Mouse (Mus musculus): Measurements from ENCODE around the gene Creb3l2.

DNA sequence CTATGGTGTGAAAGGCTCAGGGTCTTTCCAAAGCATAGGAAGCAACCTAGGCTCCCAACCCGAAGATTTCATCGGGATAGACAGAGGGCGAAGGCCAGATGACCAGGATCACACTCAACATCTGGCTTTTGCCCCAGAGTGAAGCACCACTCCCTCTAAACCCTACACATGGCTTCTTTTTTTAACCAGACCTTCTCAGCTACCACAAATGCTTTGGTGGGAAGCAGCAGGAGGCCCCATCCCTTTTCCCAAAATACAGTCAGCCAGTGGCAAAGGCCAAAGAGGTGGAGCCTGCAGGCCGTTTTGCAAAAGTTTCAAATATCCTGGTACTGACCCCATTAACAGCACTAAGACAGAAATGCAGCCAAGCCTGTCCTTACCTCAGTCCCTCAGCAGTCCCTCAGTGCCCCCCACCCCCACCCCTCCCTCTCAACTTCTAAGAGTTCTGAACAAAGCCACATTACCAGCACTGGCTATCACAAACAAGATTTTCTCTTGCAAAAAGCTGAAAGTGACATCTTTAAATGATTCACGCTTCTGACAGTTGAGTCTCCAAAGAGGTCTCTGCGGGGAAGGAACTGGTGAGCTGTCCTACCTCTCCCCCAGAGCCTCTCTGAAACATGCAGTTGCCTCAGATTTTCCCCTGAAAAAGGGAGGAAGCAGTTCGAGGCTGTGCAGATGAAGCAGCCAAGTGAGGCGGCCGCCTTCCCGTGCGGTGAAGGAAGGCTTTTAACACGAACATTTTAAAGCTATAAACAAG lies 1.3 kb downstream of the Creb3l2 start:
- TF ChIP-seq POLR2A (IDR thresholded peaks at IDR 0.05; ENCODE audit: insufficient read depth, low read length) (no peak), EP300 (IDR thresholded peaks at IDR 0.05; ENCODE audit: insufficient read depth, low read depth, low read length) (no peak)
